Mouse (Mus musculus) heart, embryonic 12.5 days (tissue): ENCODE measurements around the gene Hist2h2ac. TPM values are rescaled to one million over a fixed set of nuclear protein-coding genes. Genes with fewer than 3 reads are reported as not detected.

ENCODE experiments used
- ATAC-seq: fragments of 200-750 bp; cut with Nextera tagmentation; 2 replicates; pipeline ENCODE4 v1.8.0; 2017; ENCODE audit warnings: moderate TSS enrichment, moderate library complexity; ENCODE audit not compliant: insufficient number of reproducible peaks, low FRiP score
- H3K27ac ChIP-seq: fragments of 300-500 bp; sonication (generic); 2 replicates; pipeline ENCODE4 v1.5.1; 2016; ENCODE audit warnings: mild to moderate bottlenecking, moderate library complexity; ENCODE audit not compliant: poor library complexity, severe bottlenecking
- H3K27me3 ChIP-seq: fragments of 300-500 bp; sonication (generic); replicated peaks from 2 replicates; pipeline ENCODE4 v1.6.1; 2016; ENCODE audit warnings: mild to moderate bottlenecking, moderate library complexity
- H3K36me3 ChIP-seq: fragments of 300-500 bp; sonication (generic); 2 replicates; pipeline ENCODE4 v1.6.1; 2016; ENCODE audit warnings: mild to moderate bottlenecking, moderate library complexity
- H3K4me1 ChIP-seq: fragments of 300-500 bp; sonication (generic); replicated peaks from 2 replicates; pipeline ENCODE4 v1.6.1; 2016; ENCODE audit warnings: mild to moderate bottlenecking
- H3K4me2 ChIP-seq: fragments of 300-500 bp; sonication (generic); 2 replicates; pipeline ENCODE4 v1.6.1; 2016; ENCODE audit warnings: mild to moderate bottlenecking, moderate library complexity
- H3K4me3 ChIP-seq: fragments of 300-500 bp; sonication (generic); 2 replicates; pipeline ENCODE4 v1.5.1; 2016; ENCODE audit warnings: mild to moderate bottlenecking
- H3K9ac ChIP-seq: fragments of 300-500 bp; sonication (generic); 2 replicates; pipeline ENCODE4 v1.6.1; 2016; ENCODE audit warnings: mild to moderate bottlenecking, moderate library complexity
- H3K9me3 ChIP-seq: fragments of 300-500 bp; sonication (generic); replicated peaks from 2 replicates; pipeline ENCODE4 v1.6.1; 2016; ENCODE audit warnings: mild to moderate bottlenecking, moderate library complexity
- WGBS: fragments of 180-500 bp; shearing (Covaris S2); methylation state at CpG from one replicate; pipeline ENCODE4 v1.1.7; 2016; 5-methylcytosine and 5-hydroxymethylcytosine counted together
- polyA plus RNA-seq: library from polyadenylated mRNA; unstranded; fragments of >200 nt; fragmentation: Nextera tagmentation; extraction: Ambion mirVana; gene quantifications from 2 replicates; pipeline ENCODE4 v1.2.1, GENCODE M21; 2016

Hist2h2ac gene
- polyA plus RNA-seq, 1 experiment from 2014 or later, result 5.9 TPM

DNA sequence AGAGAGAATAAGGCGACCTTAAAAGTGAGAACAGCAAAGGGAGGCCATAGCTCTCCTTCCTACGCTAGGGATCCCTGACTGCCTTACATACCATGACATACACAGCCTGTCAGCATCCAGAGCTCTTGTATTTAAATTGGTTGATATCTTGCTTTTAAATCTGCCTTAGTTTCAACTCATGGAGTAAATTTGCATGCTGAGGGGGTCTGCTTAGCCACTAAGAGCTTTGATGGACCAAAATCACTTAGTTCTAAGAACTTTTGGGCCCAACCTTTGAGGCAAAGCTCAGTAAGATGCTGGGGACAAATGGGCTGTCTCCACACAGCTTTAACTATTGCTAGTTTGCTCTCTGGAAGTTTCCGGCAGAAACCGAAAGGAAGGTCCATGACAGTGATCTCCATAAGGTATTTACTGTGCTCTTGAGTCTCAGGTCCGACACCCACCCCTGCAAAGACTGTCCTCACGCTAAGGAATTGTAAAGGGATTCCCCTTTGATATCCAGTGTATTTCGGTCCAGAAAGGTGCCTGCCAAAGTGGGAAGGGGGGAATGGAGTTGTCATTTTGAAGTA is 16.7 kb upstream of the Hist2h2ac start:
- Histone ChIP-seq H3K27ac (peak overlapping the region; percentile 60), H3K4me1 (peaks cover 21% of the 10 kb centered on the region), H3K36me3 (no peaks in the 10 kb centered on the region), H3K4me3 (peak overlapping the region; percentile 51), H3K9ac (peak overlapping the region; percentile 74), H3K9me3 (no peaks in the 10 kb centered on the region), H3K4me2 (peak overlapping the region; percentile 80), H3K27me3 (no peaks in the 10 kb centered on the region)
- WGBS, result 25% methylated on average over 7 of the region's 7 CpGs
- no peak for ATAC-seq

GRCm38 (mm10) chr3:96236834-96237334 is 16.2 kb upstream of the Hist2h2ac start:
- H3K4me2 ChIP-seq, result peak overlapping the region; percentile 80
- H3K9me3 ChIP-seq, result no peaks in the 10 kb centered on the region
- peaks cover 21% of the 10 kb centered on the region for H3K4me1 ChIP-seq
- H3K4me3 ChIP-seq, result peak overlapping the region; percentile 51
- peak overlapping the region; percentile 74 for H3K9ac ChIP-seq
- H3K36me3 ChIP-seq, result no peaks in the 10 kb centered on the region
- WGBS, result 79% methylated on average over 4 of the region's 4 CpGs
- H3K27me3 ChIP-seq, result no peaks in the 10 kb centered on the region
- peak overlapping the region; percentile 60 for H3K27ac ChIP-seq
- ATAC-seq, result no peak

- H3K27ac ChIP-seq, result no peak overlapping the region
- no peak overlapping the region for H3K9ac ChIP-seq
- H3K4me3 ChIP-seq, result no peak overlapping the region
- no peak overlapping the region for H3K4me2 ChIP-seq
- 53% methylated on average over 3 of the region's 3 CpGs for WGBS
- no peaks in the 10 kb centered on the region for H3K9me3 ChIP-seq
- peaks cover 21% of the 10 kb centered on the region for H3K4me1 ChIP-seq
- no peaks in the 10 kb centered on the region for H3K27me3 ChIP-seq
- no peaks in the 10 kb centered on the region for H3K36me3 ChIP-seq
- no peak for ATAC-seq
Observed at GRCm38 (mm10) chr3:96235836-96236235, 15.2 kb upstream of the Hist2h2ac start.

DNA sequence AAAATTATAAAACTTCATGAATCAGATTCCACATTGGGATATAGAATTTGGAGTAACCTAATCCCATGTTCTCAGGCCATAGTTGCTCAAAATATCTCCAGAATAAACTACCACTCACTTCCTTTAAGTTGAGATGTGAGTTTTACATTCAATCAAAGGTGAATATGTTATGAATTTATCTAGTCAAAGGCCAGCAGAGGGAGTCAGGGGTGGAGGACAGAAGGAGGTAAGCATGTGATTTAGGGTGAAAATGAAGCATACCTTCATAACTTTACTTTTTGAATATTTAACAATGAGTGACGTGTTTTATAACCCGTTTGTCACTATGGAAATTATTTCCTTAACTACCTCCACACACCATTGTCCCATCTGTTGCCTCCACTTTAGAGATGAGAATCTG is 14.2 kb upstream of the Hist2h2ac start:
- H3K4me3 ChIP-seq, result no peak overlapping the region
- 88% methylated on average over 2 of the region's 2 CpGs for WGBS
- H3K27ac ChIP-seq, result no peak overlapping the region
- H3K4me2 ChIP-seq, result no peak overlapping the region
- H3K9me3 ChIP-seq, result no peaks in the 10 kb centered on the region
- no peaks in the 10 kb centered on the region for H3K27me3 ChIP-seq
- no peak overlapping the region for H3K9ac ChIP-seq
- no peaks in the 10 kb centered on the region for H3K36me3 ChIP-seq
- ATAC-seq, result no peak
- H3K4me1 ChIP-seq, result peaks cover 19% of the 10 kb centered on the region

- Histone ChIP-seq H3K4me3 (no peak overlapping the region), H3K4me2 (no peak overlapping the region), H3K4me1 (peaks cover 9% of the 10 kb centered on the region), H3K9me3 (no peaks in the 10 kb centered on the region), H3K27me3 (no peaks in the 10 kb centered on the region), H3K27ac (no peak overlapping the region), H3K9ac (no peak overlapping the region), H3K36me3 (no peaks in the 10 kb centered on the region)
- no peak for ATAC-seq
- 42% methylated on average over 2 of the region's 2 CpGs for WGBS
Observed at GRCm38 (mm10) chr3:96231758-96232120, 11.1 kb upstream of the Hist2h2ac start.

GRCm38 (mm10) chr3:96230910-96231757 is 10.5 kb upstream of the Hist2h2ac start:
- H3K4me3 ChIP-seq, result no peak overlapping the region
- H3K4me2 ChIP-seq, result no peak overlapping the region
- H3K9ac ChIP-seq, result no peak overlapping the region
- H3K4me1 ChIP-seq, result peaks cover 13% of the 10 kb centered on the region; the same call in 1 of the 2 replicates
- H3K27me3 ChIP-seq, result no peaks in the 10 kb centered on the region
- no peaks in the 10 kb centered on the region for H3K9me3 ChIP-seq
- H3K36me3 ChIP-seq, result no peaks in the 10 kb centered on the region
- 65% methylated on average over 4 of the region's 4 CpGs for WGBS
- no peak for ATAC-seq
- no peak overlapping the region for H3K27ac ChIP-seq

- Histone ChIP-seq H3K4me1 (peaks cover 16% of the 10 kb centered on the region), H3K9me3 (no peaks in the 10 kb centered on the region), H3K9ac (no peak overlapping the region), H3K27me3 (no peaks in the 10 kb centered on the region), H3K4me3 (no peak overlapping the region), H3K36me3 (no peaks in the 10 kb centered on the region), H3K27ac (no peak overlapping the region), H3K4me2 (no peak overlapping the region)
- no peak for ATAC-seq
- WGBS, result 53% methylated on average over 2 of the region's 2 CpGs
Observed at GRCm38 (mm10) chr3:96230404-96230803, 9.7 kb upstream of the Hist2h2ac start.

- WGBS, result 71% methylated on average over 2 of the region's 2 CpGs
Observed at GRCm38 (mm10) chr3:96228828-96229227, 8.1 kb upstream of the Hist2h2ac start.

GRCm38 (mm10) chr3:96226695-96227648 is 6.3 kb upstream of the Hist2h2ac start:
- no peak overlapping the region for H3K27ac ChIP-seq
- 0 out of 2 replicates have a peak, but pooled peaks have one; percentile 7 for ATAC-seq
- no peaks in the 10 kb centered on the region for H3K36me3 ChIP-seq
- H3K4me3 ChIP-seq, result no peak overlapping the region
- no peak overlapping the region for H3K9ac ChIP-seq
- WGBS, result 60% methylated on average over 8 of the region's 8 CpGs
- H3K9me3 ChIP-seq, result no peaks in the 10 kb centered on the region
- no peaks in the 10 kb centered on the region for H3K27me3 ChIP-seq
- H3K4me1 ChIP-seq, result peaks cover 37% of the 10 kb centered on the region
- no peak overlapping the region for H3K4me2 ChIP-seq

More at GRCm38 (mm10) chr3:96228828-96229227, 8.1 kb upstream of the Hist2h2ac start:
- Histone ChIP-seq H3K27ac (no peak overlapping the region), H3K36me3 (no peaks in the 10 kb centered on the region), H3K4me3 (no peak overlapping the region), H3K4me2 (no peak overlapping the region), H3K9me3 (no peaks in the 10 kb centered on the region), H3K27me3 (no peaks in the 10 kb centered on the region), H3K9ac (no peak overlapping the region), H3K4me1 (peaks cover 24% of the 10 kb centered on the region)
- no peak for ATAC-seq

GRCm38 (mm10) chr3:96225421-96225820 is 4.7 kb upstream of the Hist2h2ac start:
- Histone ChIP-seq H3K4me3 (no peak overlapping the region), H3K27ac (no peak overlapping the region), H3K9ac (peak overlapping the region; percentile 58; the same call in 1 of the 2 replicates), H3K27me3 (no peaks in the 10 kb centered on the region), H3K4me1 (peaks cover 44% of the 10 kb centered on the region), H3K9me3 (no peaks in the 10 kb centered on the region), H3K4me2 (no peak overlapping the region), H3K36me3 (no peaks in the 10 kb centered on the region)
- 48% methylated on average over 2 of the region's 2 CpGs for WGBS
- ATAC-seq, result no peak
